Mouse (Mus musculus) heart, embryonic 13.5 days (tissue): ENCODE results near the gene Lrrc8e. TPM values are rescaled to one million over a fixed set of nuclear protein-coding genes. Genes with fewer than 3 reads are reported as not detected.

ENCODE experiments used
- polyA plus RNA-seq: library from polyadenylated mRNA; unstranded; fragments of >200 nt; fragmentation: Nextera tagmentation; extraction: Ambion mirVana; gene quantifications from 2 replicates; pipeline ENCODE4 v1.2.1, GENCODE M21; 2015

Gene Lrrc8e
- polyA plus RNA-seq, 1 experiment from 2014 or later, result not detected

Other genes with a start within 250 kb of the Lrrc8e start
- not detected in 2 replicates for gene Cd209f, start 121.0 kb upstream of the Lrrc8e start, polyA plus RNA-seq
- not detected in 2 replicates for gene Cd209g, start 92.7 kb upstream of the Lrrc8e start, polyA plus RNA-seq
- gene Evi5l, start 60.3 kb upstream of the Lrrc8e start, polyA plus RNA-seq, result 14.3 and 15.3 TPM in 2 replicates
- 0.72 and 0.87 TPM in 2 replicates for gene Prr36, start 9.4 kb upstream of the Lrrc8e start, polyA plus RNA-seq
- gene Map2k7, start 11.9 kb downstream of the Lrrc8e start, polyA plus RNA-seq, result 18.8 and 22.8 TPM in 2 replicates
- gene Gm49320, start 12.0 kb downstream of the Lrrc8e start, polyA plus RNA-seq, result 0.52 TPM in 1 of 2 replicates, not detected in the other
- 2.2 and 2.5 TPM in 2 replicates for gene Tgfbr3l, start 21.4 kb downstream of the Lrrc8e start, polyA plus RNA-seq
- gene Snapc2, start 26.3 kb downstream of the Lrrc8e start, polyA plus RNA-seq, result 39.5 and 42.8 TPM in 2 replicates
- 35.1 and 38.4 TPM in 2 replicates for gene Ctxn1, start 32.4 kb downstream of the Lrrc8e start, polyA plus RNA-seq
- gene Timm44, start 49.1 kb downstream of the Lrrc8e start, polyA plus RNA-seq, result 54.4 and 54.9 TPM in 2 replicates
- gene Ccl25, start 98.4 kb downstream of the Lrrc8e start, polyA plus RNA-seq, result 11.5 and 14.6 TPM in 2 replicates
- 162 and 163 TPM in 2 replicates for gene Elavl1, start 98.6 kb downstream of the Lrrc8e start, polyA plus RNA-seq